Mouse (Mus musculus): Measurements from ENCODE around the gene Tsc22d3.

DNA sequence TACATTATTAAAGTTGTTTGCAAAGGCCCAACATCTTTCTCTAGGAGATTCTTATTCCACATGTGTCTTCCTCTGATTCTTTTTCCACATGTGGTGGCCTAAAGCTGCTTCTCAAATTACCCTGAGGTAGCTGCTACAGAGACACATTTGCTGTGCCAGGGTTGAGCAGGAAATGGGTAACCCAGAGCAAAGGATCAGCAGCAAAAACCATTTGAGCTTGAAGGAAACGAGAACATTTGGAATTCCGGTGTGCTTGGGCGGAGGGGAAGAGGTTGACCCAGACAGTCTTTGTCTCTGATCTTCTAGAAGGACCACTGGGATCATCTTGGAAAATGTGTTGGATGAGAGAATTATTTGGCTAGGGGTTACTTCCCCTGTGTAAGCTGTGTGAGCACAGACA, 24.8 kb downstream of the Tsc22d3 start:
- TF ChIP-seq POLR2A (IDR thresholded peaks at IDR 0.05; ENCODE audit: low read depth, low read length) (no peak), CTCF (IDR thresholded peaks at IDR 0.05; ENCODE audit: extremely low read depth, insufficient read length, insufficient replicate concordance, low read depth, low read length) (no peak)
